Mouse (Mus musculus) bone marrow macrophage, adult 2 months (primary cell): Measurements from ENCODE around the gene Adcy6.

Source experiments
- CTCF ChIP-seq: IDR thresholded peaks from 2 replicates; pipeline ENCODE4 v1.5.1; 2012; ENCODE audit warnings: low read depth, mild to moderate bottlenecking, low read length, moderate library complexity
- POLR2A ChIP-seq: IDR thresholded peaks from 2 replicates; pipeline ENCODE4 v1.6.1; 2012; ENCODE audit warnings: mild to moderate bottlenecking, low read depth, low read length, borderline replicate concordance

DNA sequence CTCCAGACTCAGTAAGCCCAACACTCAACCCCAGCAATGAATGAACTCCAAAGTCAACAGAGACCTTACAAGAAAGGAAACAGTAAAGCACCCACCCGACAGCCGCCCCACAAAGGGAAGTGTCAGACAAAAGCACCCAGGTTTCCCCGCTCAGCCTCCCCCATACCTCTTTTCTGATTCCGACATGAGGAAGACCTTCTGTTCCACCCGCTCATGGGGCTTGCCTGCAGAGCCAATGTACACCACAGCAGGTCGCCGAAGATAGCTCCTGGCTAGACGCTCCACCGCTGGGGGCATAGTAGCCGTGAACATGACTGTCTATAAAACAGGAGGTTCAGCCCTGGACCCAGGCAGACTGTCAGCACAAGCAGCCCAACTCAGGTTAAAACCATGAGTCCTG lies 37.4 kb upstream of the Adcy6 start:
- TF ChIP-seq CTCF (no peak), POLR2A (no peak)
